In the genomic region with DNA sequence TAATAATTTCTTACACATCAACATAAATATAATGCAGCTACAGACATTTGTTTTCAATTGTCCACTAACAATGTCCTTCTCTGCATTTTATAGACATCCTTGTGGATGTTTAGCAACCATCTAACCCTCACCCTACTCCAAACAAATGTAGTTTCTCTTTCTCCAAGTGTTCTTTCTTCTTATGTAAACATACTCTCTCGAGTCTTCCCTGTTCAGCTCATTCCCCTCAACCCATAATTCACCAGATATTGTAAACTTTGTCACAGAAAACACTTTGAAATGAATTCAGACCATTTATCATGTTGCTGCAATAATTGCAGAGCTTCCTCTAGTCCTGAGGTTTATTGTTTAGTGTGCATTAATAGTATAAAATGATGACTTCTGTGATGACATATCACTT, we compare ENCODE assay signal across 15 mouse cellular contexts.
"Had no signal": no experiment of that assay in that cellular context is flagged by ENCODE, and none has a peak within 500 bp of the region (broad histone marks: within the 10 kb centered on the region; RNA-seq: fewer than 3 reads in every experiment).

No protein-coding gene starts in this region.

- H3K4me1 ChIP-seq: neural tube, embryonic 13.5 days; neural tube, embryonic 15.5 days; stomach, embryonic 15.5 days had no signal

- H3K4me2 ChIP-seq: neural tube, embryonic 13.5 days; neural tube, embryonic 15.5 days; stomach, embryonic 15.5 days had no signal

- DNase-seq: retina, postnatal 1 day; right cerebral cortex, adult 18-20 months; right cerebral cortex, postnatal 14 days; right cerebral cortex, postnatal 25 days; right cerebral cortex, postnatal 4 days; spleen, adult 18-20 months; thymus, adult 18-20 months; thymus, adult 2 months; thymus, postnatal 14 days; thymus, postnatal 25 days; thymus, postnatal 4 days had no signal

- H3K27ac ChIP-seq: neural tube, embryonic 13.5 days; neural tube, embryonic 15.5 days; stomach, embryonic 15.5 days; stomach, postnatal 0 days had no signal

- H3K9ac ChIP-seq: neural tube, embryonic 13.5 days; neural tube, embryonic 15.5 days; stomach, embryonic 15.5 days had no signal

- H3K36me3 ChIP-seq: neural tube, embryonic 13.5 days; neural tube, embryonic 15.5 days; stomach, embryonic 15.5 days had no signal

- H3K4me3 ChIP-seq: neural tube, embryonic 13.5 days; neural tube, embryonic 15.5 days; stomach, embryonic 15.5 days had no signal

- H3K27me3 ChIP-seq: neural tube, embryonic 13.5 days; neural tube, embryonic 15.5 days; stomach, embryonic 15.5 days had no signal

- H3K9me3 ChIP-seq: neural tube, embryonic 13.5 days; neural tube, embryonic 15.5 days; stomach, embryonic 15.5 days had no signal
